Mouse (Mus musculus) thymus, adult 2 months (tissue): ENCODE data around the gene Ctrc.

Source experiments
- CTCF ChIP-seq: fragments of 200-500 bp; IDR thresholded peaks from 2 replicates; pipeline ENCODE4 v1.5.1; 2012; ENCODE audit warnings: mild to moderate bottlenecking, control low read depth, low read length, moderate library complexity, borderline replicate concordance; ENCODE audit not compliant: control insufficient read depth, poor library complexity, insufficient read depth; ENCODE audit errors: extremely low read depth
- POLR2A ChIP-seq: fragments of 200-500 bp; IDR thresholded peaks from 2 replicates; pipeline ENCODE4 v1.6.1; 2012; ENCODE audit warnings: mild to moderate bottlenecking, low read length, control low read depth, moderate library complexity; ENCODE audit not compliant: control insufficient read depth, poor library complexity, insufficient read depth; ENCODE audit errors: extremely low read depth

DNA sequence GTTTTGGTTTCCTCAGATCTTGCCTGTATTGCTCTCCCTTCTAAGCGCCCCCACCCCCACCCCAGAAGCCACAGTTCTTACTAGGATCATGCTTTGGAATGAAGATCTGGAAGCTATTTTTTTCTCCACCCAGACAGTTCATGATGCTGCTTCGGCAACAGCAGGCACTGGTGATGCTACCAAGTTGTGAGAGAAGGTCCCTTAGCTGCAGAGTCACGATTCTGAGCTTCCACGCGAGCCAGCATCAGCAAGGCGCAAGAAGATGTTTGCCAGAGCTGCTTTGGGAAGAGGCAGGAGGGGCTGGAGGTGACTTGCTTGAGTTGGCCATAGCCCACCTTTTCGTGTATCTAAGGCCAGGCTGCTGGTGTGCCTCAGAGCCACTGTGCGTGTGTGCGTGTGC, 39.3 kb upstream of the Ctrc start:
- TF ChIP-seq CTCF (no peak), POLR2A (no peak)
